ENCODE assay signal across 24 mouse cellular contexts in genomic region chr4:124542696-124543095, GRCm38 (mm10).
DNase-seq lines count a peak whose midpoint lies in the region; ATAC-seq and TF ChIP-seq lines count a peak whose summit lies in the region.
"Had no signal": no experiment of that assay in that cellular context is flagged by ENCODE, and none has a peak within 500 bp of the region (broad histone marks: within the 10 kb centered on the region; RNA-seq: fewer than 3 reads in every experiment).

No protein-coding gene starts in this region.

- H3K27me3 ChIP-seq in cerebellum, adult 2 months (ENCODE audit: control insufficient read depth, insufficient read depth, low read length): no peaks in the 10 kb centered on the region
- H3K27me3 ChIP-seq in lung, embryonic 14.5 days (ENCODE audit: insufficient read depth, low read length): no peaks in the 10 kb centered on the region
- no peaks in the 10 kb centered on the region for H3K27me3 ChIP-seq in lung, postnatal 0 days (replicated peaks; ENCODE audit: insufficient read depth, low read length)
- H3K27me3 ChIP-seq: embryonic facial prominence, embryonic 13.5 days; embryonic facial prominence, embryonic 15.5 days; forebrain, embryonic 12.5 days; Patski had no signal

- WGBS in cerebellum, adult 2 months: 30% methylated on average over 5 of the region's 5 CpGs
- 55% methylated on average over 5 of the region's 5 CpGs for WGBS in lung, embryonic 14.5 days
- 64% methylated on average over 5 of the region's 5 CpGs for WGBS in lung, postnatal 0 days

- no peak overlapping the region for H3K4me2 ChIP-seq in lung, embryonic 14.5 days
- H3K4me2 ChIP-seq in lung, postnatal 0 days (replicated peaks; ENCODE audit: low read depth, low read length): no peak overlapping the region
- H3K4me2 ChIP-seq: embryonic facial prominence, embryonic 13.5 days; embryonic facial prominence, embryonic 15.5 days; forebrain, embryonic 12.5 days had no signal

- H3K4me3 ChIP-seq in cerebellum, adult 2 months (replicated peaks; ENCODE audit: insufficient read depth, low read depth, low read length): no peak overlapping the region
- H3K4me3 ChIP-seq in lung, embryonic 14.5 days (ENCODE audit: low read depth, low read length): no peak overlapping the region
- H3K4me3 ChIP-seq in lung, postnatal 0 days (ENCODE audit: low read depth, low read length): no peak overlapping the region
- H3K4me3 ChIP-seq: embryonic facial prominence, embryonic 13.5 days; embryonic facial prominence, embryonic 15.5 days; erythroblast, embryonic 14.5 days; forebrain, embryonic 10.5 days; forebrain, embryonic 12.5 days had no signal

- no peak for TF ChIP-seq POLR2A in cerebellum, adult 2 months (IDR thresholded peaks at IDR 0.05; ENCODE audit: borderline replicate concordance, insufficient read depth, low read length)
- TF ChIP-seq POLR2A in brain, embryonic 14.5 days (IDR thresholded peaks at IDR 0.05; ENCODE audit: borderline replicate concordance, extremely low read depth, insufficient read depth, insufficient read length, poor library complexity, severe bottlenecking): no peak

- TF ChIP-seq EP300 in lung, postnatal 0 days (IDR thresholded peaks at IDR 0.05): no peak

- no peak for TF ChIP-seq CTCF in cerebellum, adult 2 months (IDR thresholded peaks at IDR 0.05; ENCODE audit: borderline replicate concordance, insufficient read depth, low read depth, low read length)
- TF ChIP-seq CTCF in lung, embryonic 14.5 days (IDR thresholded peaks at IDR 0.05; ENCODE audit: low read depth): no peak
- no peak for TF ChIP-seq CTCF in lung, postnatal 0 days (IDR thresholded peaks at IDR 0.05)
- TF ChIP-seq CTCF in brain, embryonic 14.5 days (IDR thresholded peaks at IDR 0.05; ENCODE audit: borderline replicate concordance, extremely low read depth, insufficient read depth, insufficient read length): no peak

- H3K9me3 ChIP-seq in lung, embryonic 14.5 days (ENCODE audit: low read depth, low read length): no peaks in the 10 kb centered on the region
- no peaks in the 10 kb centered on the region for H3K9me3 ChIP-seq in lung, postnatal 0 days (ENCODE audit: low read length)
- H3K9me3 ChIP-seq: embryonic facial prominence, embryonic 13.5 days; embryonic facial prominence, embryonic 15.5 days; forebrain, embryonic 10.5 days; forebrain, embryonic 12.5 days; G1E had no signal

- no peaks in the 10 kb centered on the region for H3K36me3 ChIP-seq in lung, embryonic 14.5 days (ENCODE audit: insufficient read depth)
- H3K36me3 ChIP-seq in lung, postnatal 0 days (ENCODE audit: insufficient read depth, low read length): no peaks in the 10 kb centered on the region
- H3K36me3 ChIP-seq: embryonic facial prominence, embryonic 13.5 days; embryonic facial prominence, embryonic 15.5 days; forebrain, embryonic 10.5 days; forebrain, embryonic 12.5 days; G1E had no signal

- no peaks in the 10 kb centered on the region for H3K4me1 ChIP-seq in cerebellum, adult 2 months (ENCODE audit: control insufficient read depth, insufficient read depth, low read length)
- H3K4me1 ChIP-seq in lung, embryonic 14.5 days (ENCODE audit: insufficient read depth): no peaks in the 10 kb centered on the region
- no peaks in the 10 kb centered on the region for H3K4me1 ChIP-seq in lung, postnatal 0 days (ENCODE audit: insufficient read depth, low read depth, low read length)
- H3K4me1 ChIP-seq: embryonic facial prominence, embryonic 13.5 days; embryonic facial prominence, embryonic 15.5 days; forebrain, embryonic 10.5 days had no signal

- ATAC-seq in lung, embryonic 14.5 days (ENCODE audit: insufficient read depth): no peak
- no peak for ATAC-seq in lung, postnatal 0 days
- ATAC-seq: activated CD4-positive, CD25-positive, alpha-beta regulatory T cell, adult 4 months; CD4-positive, CD25-positive, alpha-beta regulatory T cell, adult 4 months; forebrain, embryonic 16.5 days; Patski had no signal

- H3K9ac ChIP-seq in lung, embryonic 14.5 days: no peak overlapping the region
- H3K9ac ChIP-seq in lung, postnatal 0 days (replicated peaks; ENCODE audit: low read depth): no peak overlapping the region
- H3K9ac ChIP-seq: embryonic facial prominence, embryonic 13.5 days; embryonic facial prominence, embryonic 15.5 days; forebrain, embryonic 12.5 days had no signal

- no peak overlapping the region for H3K27ac ChIP-seq in cerebellum, adult 2 months (ENCODE audit: insufficient read depth, low read length)
- no peak overlapping the region for H3K27ac ChIP-seq in lung, embryonic 14.5 days (ENCODE audit: low read depth)
- no peak overlapping the region for H3K27ac ChIP-seq in lung, postnatal 0 days (ENCODE audit: low read length)
- H3K27ac ChIP-seq: embryonic facial prominence, embryonic 13.5 days; embryonic facial prominence, embryonic 15.5 days; forebrain, embryonic 10.5 days; forebrain, embryonic 12.5 days had no signal

- peak; percentile 47 to 49 for DNase-seq in cerebellum, postnatal 10 days
- DNase-seq in cerebellum, adult 2 months: no peak
- peak; percentile 11 for DNase-seq in lung, embryonic 14.5 days
- no peak for DNase-seq in lung, postnatal 0 days (ENCODE audit: low spot score)
- DNase-seq in brain, embryonic 14.5 days (ENCODE audit: low read depth): peak; percentile 57
- DNase-seq: adrenal gland, adult 8-10 months; adrenal gland, postnatal 14 days; adrenal gland, postnatal 36 days; B cell, adult 2 months; cerebellum, adult 11 months; cerebellum, adult 18-20 months; cerebellum, adult 9-10 months; cerebellum, postnatal 36 days; embryo, embryonic 11 days had no signal

Comparison
In these comparisons a context has a peak if more than half of its experiments do, and no peak if none do; other contexts are left out.
1. DNase-seq: peak in cerebellum, postnatal 10 days (2 of 2), lung, embryonic 14.5 days (single experiment) and brain, embryonic 14.5 days (single experiment); none in cerebellum, adult 2 months (0 of 2) and lung, postnatal 0 days (single experiment).